Mouse (Mus musculus) midbrain, postnatal 0 days (tissue): ENCODE measurements at regions not wholly inside any gene's neighbourhood (a gene's known extent, or its start where the extent isn't known, plus 50 kb on each side); places are given as distances from the start of the nearest gene placed in this dataset.

Experiments
- ATAC-seq: fragments of 200-750 bp; cut with Nextera tagmentation; 2 replicates; pipeline ENCODE4 v1.8.0; 2017; ENCODE audit warnings: moderate number of reproducible peaks, mild to moderate bottlenecking, moderate TSS enrichment, moderate library complexity; ENCODE audit not compliant: low FRiP score
- DNase-seq: peaks from one replicate; pipeline ENCODE4 v3.0.0-alpha.2; 2015; ENCODE audit warnings: low spot score
- H3K27ac ChIP-seq: fragments of 300-500 bp; sonication (generic); 2 replicates; pipeline ENCODE4 v1.5.1; 2014; ENCODE audit warnings: low read depth, mild to moderate bottlenecking, low read length, mixed read lengths
- H3K27me3 ChIP-seq: fragments of 300-500 bp; sonication (generic); 2 replicates; pipeline ENCODE4 v1.6.1; 2014; ENCODE audit warnings: low read length, control low read depth, mixed read lengths; ENCODE audit not compliant: insufficient read depth
- H3K36me3 ChIP-seq: fragments of 300-500 bp; sonication (generic); 2 replicates; pipeline ENCODE4 v1.6.1; 2014; ENCODE audit warnings: low read length, control low read depth, mixed read lengths; ENCODE audit not compliant: insufficient read depth
- H3K4me1 ChIP-seq: fragments of 300-500 bp; sonication (generic); 2 replicates; pipeline ENCODE4 v1.6.1; 2014; ENCODE audit warnings: mild to moderate bottlenecking, control low read depth, antibody characterized with exemption, low read length, mixed read lengths; ENCODE audit not compliant: insufficient read depth
- H3K4me2 ChIP-seq: fragments of 300-500 bp; sonication (generic); 2 replicates; pipeline ENCODE4 v1.6.1; 2014; ENCODE audit warnings: low read depth, mild to moderate bottlenecking, low read length, mixed read lengths; ENCODE audit not compliant: poor library complexity, severe bottlenecking
- H3K4me3 ChIP-seq: fragments of 300-500 bp; sonication (generic); 2 replicates; pipeline ENCODE4 v1.5.1; 2014; ENCODE audit warnings: low read depth, mild to moderate bottlenecking, low read length, moderate library complexity
- H3K9ac ChIP-seq: fragments of 300-500 bp; sonication (generic); replicated peaks from 2 replicates; pipeline ENCODE4 v1.6.1; 2014; ENCODE audit warnings: mild to moderate bottlenecking, low read length, moderate library complexity, mixed read lengths; ENCODE audit not compliant: poor library complexity, severe bottlenecking
- H3K9me3 ChIP-seq: fragments of 300-500 bp; sonication (generic); 2 replicates; pipeline ENCODE4 v1.6.1; 2016; ENCODE audit warnings: low read length, control low read depth
- CTCF ChIP-seq: IDR thresholded peaks from 2 replicates; pipeline ENCODE4 v1.5.1; 2016; ENCODE audit warnings: antibody characterized with exemption, mild to moderate bottlenecking
- WGBS: fragments of 180-500 bp; shearing (Covaris S2); extraction: QIAGEN DNeasy Blood & Tissue Kit; methylation state at CpG from one replicate; pipeline ENCODE4 v1.1.7; 2014; 5-methylcytosine and 5-hydroxymethylcytosine counted together

DNA sequence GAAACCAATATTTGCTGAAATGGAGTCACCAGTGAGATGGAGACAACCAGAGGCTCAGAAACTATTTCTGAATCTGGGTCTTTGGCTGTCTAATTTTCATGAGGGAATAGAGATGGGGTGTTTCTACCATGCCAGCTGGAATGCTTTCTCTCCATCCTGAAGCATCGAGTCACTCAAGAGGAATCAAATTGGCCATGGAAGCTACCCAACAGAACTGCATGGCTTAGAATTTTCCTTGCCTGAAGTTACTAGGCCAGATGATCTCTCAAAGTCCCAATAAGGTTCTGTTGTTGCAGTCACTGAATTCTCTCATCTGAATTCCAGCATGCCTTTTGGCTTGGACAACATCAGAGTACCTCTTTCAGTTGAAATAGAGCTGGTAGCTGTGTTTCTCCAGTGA lies 2986.7 kb upstream of the 5930422O12Rik start:
- no peaks in the 10 kb centered on the region for H3K36me3 ChIP-seq
- H3K4me1 ChIP-seq: no peaks in the 10 kb centered on the region
- no peak for TF ChIP-seq CTCF
- no peak overlapping the region for H3K4me2 ChIP-seq
- no peaks in the 10 kb centered on the region for H3K27me3 ChIP-seq
- DNase-seq (peak; percentile 39), ATAC-seq (no peak)
- no peak overlapping the region for H3K4me3 ChIP-seq
- 86% methylated on average over 1 of the region's 1 CpGs for WGBS
- H3K9ac ChIP-seq: no peak overlapping the region
- no peaks in the 10 kb centered on the region for H3K9me3 ChIP-seq
- no peak overlapping the region for H3K27ac ChIP-seq

DNA sequence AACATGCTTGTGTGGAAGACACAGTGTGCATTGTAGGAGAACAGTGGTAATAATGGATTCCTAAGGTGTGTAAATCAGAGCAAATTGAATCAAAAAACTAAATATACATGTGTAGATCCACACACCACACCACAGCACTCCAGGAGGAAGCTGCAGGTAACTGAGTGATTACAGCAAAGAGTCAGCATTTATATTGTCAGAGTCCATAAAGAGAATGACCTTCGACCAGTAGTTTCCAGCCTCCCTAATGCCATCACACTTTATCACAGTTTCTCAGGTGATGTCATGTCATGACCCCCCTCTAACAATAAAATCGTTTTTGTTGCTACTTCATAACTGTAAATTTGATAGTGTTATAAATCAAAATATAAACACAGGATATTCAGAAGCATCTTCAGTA lies 2984.6 kb upstream of the 5930422O12Rik start:
- ATAC-seq (no peak), DNase-seq (no peak)
- no peaks in the 10 kb centered on the region for H3K9me3 ChIP-seq
- H3K9ac ChIP-seq: no peak overlapping the region
- no peak overlapping the region for H3K27ac ChIP-seq
- no peak overlapping the region for H3K4me2 ChIP-seq
- no peak overlapping the region for H3K4me3 ChIP-seq
- H3K36me3 ChIP-seq: no peaks in the 10 kb centered on the region
- H3K27me3 ChIP-seq: no peaks in the 10 kb centered on the region
- WGBS: 83% methylated on average over 2 of the region's 2 CpGs
- H3K4me1 ChIP-seq: no peaks in the 10 kb centered on the region
- no peak for TF ChIP-seq CTCF

DNA sequence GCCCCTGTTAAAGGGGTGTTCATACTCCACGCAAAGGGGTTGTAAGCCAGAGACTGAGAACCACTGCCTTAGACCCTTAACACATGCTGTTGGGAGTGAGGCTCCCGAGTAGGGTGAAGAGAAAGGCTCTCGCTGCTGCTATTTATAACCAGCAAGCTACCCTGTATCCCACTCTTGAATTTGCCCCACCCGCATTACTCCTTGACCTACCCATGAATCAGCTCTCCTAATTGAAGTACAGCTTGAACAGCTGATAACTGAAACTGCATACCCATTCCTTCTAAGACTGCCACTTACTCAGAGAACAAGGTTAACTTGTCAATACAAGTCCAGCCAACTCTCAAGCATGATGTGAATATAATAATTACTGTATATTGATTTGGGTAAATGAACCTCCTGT lies 2984.2 kb upstream of the 5930422O12Rik start:
- ATAC-seq (no peak), DNase-seq (no peak)
- Histone ChIP-seq H3K4me2 (no peak overlapping the region), H3K4me1 (no peaks in the 10 kb centered on the region), H3K27ac (no peak overlapping the region), H3K9me3 (no peaks in the 10 kb centered on the region), H3K4me3 (no peak overlapping the region), H3K27me3 (no peaks in the 10 kb centered on the region), H3K36me3 (no peaks in the 10 kb centered on the region), H3K9ac (no peak overlapping the region)
- WGBS: 86% methylated on average over 4 of the region's 4 CpGs
- no peak for TF ChIP-seq CTCF

DNA sequence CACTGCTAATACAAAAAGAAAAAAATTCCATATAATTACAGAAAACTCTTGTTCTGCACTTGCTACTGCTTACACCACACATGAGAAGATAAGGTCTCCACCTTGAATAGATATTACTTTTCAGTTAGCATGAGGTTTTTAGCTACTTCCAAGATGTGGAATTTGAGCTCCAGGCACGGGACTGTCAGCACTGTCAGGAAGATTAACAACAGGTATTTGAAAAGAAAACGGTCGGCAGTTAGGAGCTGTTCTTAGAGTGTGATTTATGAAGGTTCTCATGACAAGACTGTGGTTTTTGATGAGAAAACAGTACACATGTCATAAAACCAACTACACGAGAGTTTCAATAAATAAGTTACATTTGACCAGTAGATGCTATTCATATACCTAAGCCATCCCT lies 2970.4 kb upstream of the 5930422O12Rik start:
- H3K27me3 ChIP-seq: no peaks in the 10 kb centered on the region
- no peaks in the 10 kb centered on the region for H3K9me3 ChIP-seq
- 80% methylated on average over 4 of the region's 4 CpGs for WGBS
- DNase-seq: no peak
- TF ChIP-seq CTCF: no peak
- ATAC-seq: no peak
- no peak overlapping the region for H3K4me2 ChIP-seq
- no peak overlapping the region for H3K9ac ChIP-seq
- no peak overlapping the region for H3K4me3 ChIP-seq
- no peaks in the 10 kb centered on the region for H3K36me3 ChIP-seq
- no peaks in the 10 kb centered on the region for H3K4me1 ChIP-seq
- H3K27ac ChIP-seq: no peak overlapping the region

DNA sequence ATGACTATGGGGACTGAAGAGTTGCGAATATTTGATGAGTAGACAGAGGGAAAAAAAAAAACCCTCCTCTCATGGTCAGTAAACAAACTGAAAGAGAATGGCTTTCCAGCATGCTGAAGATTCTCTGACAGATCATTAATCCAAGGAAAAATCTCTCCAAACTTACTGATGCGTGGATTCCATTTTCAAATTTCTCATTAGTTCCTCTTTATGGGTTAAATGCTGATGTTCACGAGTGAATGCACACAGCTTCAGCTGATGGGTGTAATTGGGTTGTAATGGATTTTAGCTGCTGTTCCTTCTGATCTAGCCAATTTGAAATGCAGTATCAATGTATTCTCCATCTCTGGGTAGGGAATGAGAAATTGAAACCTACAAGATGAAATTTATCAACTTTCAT lies 2945.6 kb upstream of the 5930422O12Rik start:
- no peaks in the 10 kb centered on the region for H3K36me3 ChIP-seq
- no peak for TF ChIP-seq CTCF
- DNase-seq: peak; percentile 36
- ATAC-seq: no peak
- H3K9ac ChIP-seq: no peak overlapping the region
- no peak overlapping the region for H3K4me2 ChIP-seq
- no peaks in the 10 kb centered on the region for H3K9me3 ChIP-seq
- H3K4me3 ChIP-seq: no peak overlapping the region
- H3K27ac ChIP-seq: no peak overlapping the region
- H3K4me1 ChIP-seq: no peaks in the 10 kb centered on the region
- 49% methylated on average over 3 of the region's 3 CpGs for WGBS
- H3K27me3 ChIP-seq: no peaks in the 10 kb centered on the region

DNA sequence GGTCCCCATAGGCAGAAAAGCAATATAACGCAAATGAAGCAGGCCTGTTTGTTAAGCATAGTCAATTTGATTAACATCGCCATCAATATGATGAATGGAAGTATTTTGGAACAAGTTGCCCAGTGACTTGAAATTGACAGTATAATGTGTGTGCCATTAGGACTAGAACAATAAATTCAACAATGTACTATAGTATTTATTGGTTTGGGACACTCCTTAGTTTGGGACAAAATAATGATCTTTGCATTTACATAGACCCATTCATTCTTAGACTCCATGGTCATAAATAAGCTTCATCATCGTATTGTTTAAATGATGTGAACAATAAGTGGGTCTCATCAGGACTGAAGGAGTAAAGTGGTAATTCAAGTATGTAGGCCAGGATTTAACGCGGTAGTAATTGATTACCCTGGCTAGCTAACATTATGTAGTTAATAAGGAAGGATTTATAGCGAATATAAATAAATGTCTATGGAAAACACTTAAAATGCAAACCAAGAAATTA lies 2933.6 kb upstream of the 5930422O12Rik start:
- DNase-seq: no peak
- no peak overlapping the region for H3K27ac ChIP-seq
- 74% methylated on average over 6 of the region's 6 CpGs for WGBS
- no peaks in the 10 kb centered on the region for H3K4me1 ChIP-seq
- no peak overlapping the region for H3K9ac ChIP-seq
- no peak overlapping the region for H3K4me2 ChIP-seq
- H3K4me3 ChIP-seq: no peak overlapping the region
- H3K9me3 ChIP-seq: no peaks in the 10 kb centered on the region
- no peaks in the 10 kb centered on the region for H3K27me3 ChIP-seq
- no peak for ATAC-seq
- TF ChIP-seq CTCF: no peak
- no peaks in the 10 kb centered on the region for H3K36me3 ChIP-seq
